Mouse (Mus musculus): ENCODE data around the gene Mxi1.

GRCm38 (mm10) chr19:53275204-53275603 lies 35.1 kb upstream of the Mxi1 start:
- TF ChIP-seq TAL1 (IDR thresholded peaks at IDR 0.05; ENCODE audit: low read length) (no peak), GATA1 (IDR thresholded peaks at IDR 0.05; ENCODE audit: low read depth, low read length) (no peak), POLR2A (IDR thresholded peaks at IDR 0.05; ENCODE audit: control insufficient read depth in 1 of 2, insufficient read depth in 1 of 2, low read depth in 1 of 2, low read length in 2 of 2, poor library complexity in 1 of 2) (no peak), MAZ (IDR thresholded peaks at IDR 0.05; ENCODE audit: low read depth, low read length) (no peak), MEF2A (IDR thresholded peaks at IDR 0.05; ENCODE audit: extremely low read depth, insufficient replicate concordance, low read depth, low read length, poor library complexity, severe bottlenecking) (no peak), SIN3A (IDR thresholded peaks at IDR 0.05; ENCODE audit: low read length) (no peak), ETS1 (IDR thresholded peaks at IDR 0.05; ENCODE audit: low read depth, low read length) (no peak), MYC (IDR thresholded peaks at IDR 0.05; ENCODE audit: low read depth, low read length) (no peak), E2F4 (IDR thresholded peaks at IDR 0.05; ENCODE audit: borderline replicate concordance, low read depth, low read length) (no peak), UBTF (IDR thresholded peaks at IDR 0.05; ENCODE audit: borderline replicate concordance, insufficient read depth, low read depth, low read length) (no peak)
